In the genomic region with DNA sequence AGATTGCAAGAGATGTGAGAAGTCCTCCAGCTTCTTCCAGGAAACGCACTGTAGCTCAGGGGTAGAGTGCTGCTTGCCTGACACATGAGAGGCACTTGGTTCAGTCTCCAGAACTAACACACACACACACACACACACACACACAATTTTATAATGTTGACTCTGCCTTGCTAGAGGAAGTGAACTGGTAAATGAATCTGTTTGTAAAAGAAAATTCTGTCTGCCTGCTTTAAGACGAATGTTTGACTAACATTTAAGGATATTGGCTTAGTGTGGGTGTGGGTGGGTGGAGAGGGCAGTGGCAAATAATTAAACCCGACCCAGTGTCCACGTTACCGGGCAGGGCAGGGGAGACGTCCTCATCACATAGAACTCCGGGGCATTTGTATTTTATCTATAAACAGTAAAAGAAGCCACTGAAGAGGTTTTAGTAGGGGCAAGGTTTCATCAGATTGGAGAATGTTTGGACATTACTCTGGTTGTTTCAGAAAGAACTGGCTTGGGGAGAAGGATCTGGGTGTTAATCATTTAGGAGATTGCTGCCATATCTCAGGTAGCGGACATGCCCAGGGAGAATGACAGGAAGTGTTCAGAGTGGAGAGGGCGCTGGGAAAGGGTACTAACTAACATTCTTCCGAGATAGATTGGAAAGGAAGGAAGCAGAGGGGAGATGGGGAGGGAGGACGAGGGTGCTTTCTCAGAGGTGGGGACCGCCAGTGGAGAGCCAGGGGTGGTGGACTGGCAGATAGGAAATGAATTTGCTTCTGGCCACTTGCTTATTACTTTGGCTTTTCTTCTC, we compare ENCODE assay signal across 11 mouse cellular contexts. TPM values are rescaled to one million over a fixed set of nuclear protein-coding genes. Genes with fewer than 3 reads are reported as not detected.
DNase-seq lines count a peak whose midpoint lies in the region; ATAC-seq and TF ChIP-seq lines count a peak whose summit lies in the region.
"Had no signal": no experiment of that assay in that cellular context is flagged by ENCODE, and none has a peak within 500 bp of the region (broad histone marks: within the 10 kb centered on the region; RNA-seq: fewer than 3 reads in every experiment).

No protein-coding gene starts in this region.

- H3K9me3 ChIP-seq in heart, embryonic 11.5 days (replicated peaks; ENCODE audit: control insufficient read depth, low read length), result no peaks in the 10 kb centered on the region
- no peaks in the 10 kb centered on the region for H3K9me3 ChIP-seq in lung, postnatal 0 days (ENCODE audit: low read length)
- H3K9me3 ChIP-seq in midbrain, embryonic 13.5 days, result no peaks in the 10 kb centered on the region
- H3K9me3 ChIP-seq: embryonic facial prominence, embryonic 15.5 days had no signal

- DNase-seq in heart, postnatal 14 days, result no peak
- peak; percentile 28 for DNase-seq in MN1 (ENCODE audit: low spot score)
- peak; percentile 62 for DNase-seq in kidney, postnatal 14 days
- DNase-seq in lung, postnatal 0 days (ENCODE audit: low spot score), result peak; percentile 89
- no peak for DNase-seq in right cerebral cortex, adult 2 months (ENCODE audit: low spot score in 2 of 2)
- DNase-seq in layer of hippocampus, adult 2 months (ENCODE audit: low spot score in 2 of 2), result no peak
- DNase-seq: cerebellum, postnatal 36 days had no signal

- TF ChIP-seq CTCF in lung, postnatal 0 days (IDR thresholded peaks at IDR 0.05), result no peak
- TF ChIP-seq CTCF in layer of hippocampus, adult 2 months (conservative IDR thresholded peaks at IDR 0.05), result no peak

- peak overlapping the region; percentile 22 for H3K4me2 ChIP-seq in heart, embryonic 11.5 days
- peak overlapping the region; percentile 15; the same call in 1 of the 2 replicates for H3K4me2 ChIP-seq in lung, postnatal 0 days (replicated peaks; ENCODE audit: low read depth, low read length)
- no peak overlapping the region for H3K4me2 ChIP-seq in midbrain, embryonic 13.5 days (replicated peaks)
- H3K4me2 ChIP-seq: embryonic facial prominence, embryonic 15.5 days had no signal

- no peak for ATAC-seq in heart, embryonic 11.5 days (replicated peaks; ENCODE audit: insufficient number of reproducible peaks, low FRiP score, low TSS enrichment)
- peak; percentile 76 for ATAC-seq in lung, postnatal 0 days
- no peak for ATAC-seq in midbrain, embryonic 13.5 days
- ATAC-seq: hindbrain, postnatal 0 days had no signal

- peak overlapping the region; percentile 29; the same call in 1 of the 2 replicates for H3K27ac ChIP-seq in heart, embryonic 11.5 days (ENCODE audit: low read depth, low read length)
- peak overlapping the region; percentile 58 for H3K27ac ChIP-seq in lung, postnatal 0 days (ENCODE audit: low read length)
- no peak overlapping the region for H3K27ac ChIP-seq in layer of hippocampus, adult 2 months
- no peak overlapping the region for H3K27ac ChIP-seq in midbrain, embryonic 13.5 days
- H3K27ac ChIP-seq: embryonic facial prominence, embryonic 15.5 days; hindbrain, postnatal 0 days had no signal

- no peaks in the 10 kb centered on the region for H3K36me3 ChIP-seq in heart, embryonic 11.5 days (ENCODE audit: control insufficient read depth, insufficient read depth, low read length)
- H3K36me3 ChIP-seq in lung, postnatal 0 days (ENCODE audit: insufficient read depth, low read length), result no peaks in the 10 kb centered on the region
- H3K36me3 ChIP-seq in midbrain, embryonic 13.5 days, result no peaks in the 10 kb centered on the region

- peaks cover 15% of the 10 kb centered on the region for H3K4me1 ChIP-seq in heart, embryonic 11.5 days (ENCODE audit: control insufficient read depth, insufficient read depth, low read length)
- H3K4me1 ChIP-seq in lung, postnatal 0 days (ENCODE audit: insufficient read depth, low read depth, low read length), result peaks cover 17% of the 10 kb centered on the region
- H3K4me1 ChIP-seq in midbrain, embryonic 13.5 days (replicated peaks), result peaks cover 20% of the 10 kb centered on the region

- peak; percentile 72 for TF ChIP-seq EP300 in lung, postnatal 0 days (IDR thresholded peaks at IDR 0.05)

- H3K27me3 ChIP-seq in heart, embryonic 11.5 days (ENCODE audit: control insufficient read depth, insufficient read depth, low read length), result no peaks in the 10 kb centered on the region
- H3K27me3 ChIP-seq in lung, postnatal 0 days (replicated peaks; ENCODE audit: insufficient read depth, low read length), result no peaks in the 10 kb centered on the region
- no peaks in the 10 kb centered on the region for H3K27me3 ChIP-seq in midbrain, embryonic 13.5 days
- H3K27me3 ChIP-seq: embryonic facial prominence, embryonic 15.5 days had no signal

- no peak overlapping the region for H3K9ac ChIP-seq in heart, embryonic 11.5 days (ENCODE audit: low read depth, low read length)
- no peak overlapping the region for H3K9ac ChIP-seq in lung, postnatal 0 days (replicated peaks; ENCODE audit: low read depth)
- no peak overlapping the region for H3K9ac ChIP-seq in midbrain, embryonic 13.5 days (replicated peaks)
- H3K9ac ChIP-seq: embryonic facial prominence, embryonic 15.5 days had no signal

- no peak overlapping the region for H3K4me3 ChIP-seq in heart, embryonic 11.5 days (ENCODE audit: low read depth, low read length)
- no peak overlapping the region for H3K4me3 ChIP-seq in lung, postnatal 0 days (ENCODE audit: low read depth, low read length)
- H3K4me3 ChIP-seq in layer of hippocampus, adult 2 months, result no peak overlapping the region
- H3K4me3 ChIP-seq in midbrain, embryonic 13.5 days (replicated peaks), result no peak overlapping the region
- H3K4me3 ChIP-seq: embryonic facial prominence, embryonic 15.5 days had no signal

- intact Hi-C loops in heart, postnatal 14 days (cut with DNase I), result no loop called here

- WGBS in heart, embryonic 11.5 days (ENCODE audit: insufficient replicate concordance), result 35% methylated on average over 12 of the region's 12 CpGs
- WGBS in lung, postnatal 0 days, result 22% methylated on average over 12 of the region's 12 CpGs
- WGBS in midbrain, embryonic 13.5 days, result 67% methylated on average over 12 of the region's 12 CpGs

RNA-seq across cellular contexts. Expression of a gene that starts 3.1 kb away (rescaled TPM):
- 25.3 and 31.0 TPM in 2 replicates for polyA plus RNA-seq in heart, embryonic 11.5 days (2014; fragmentation: Nextera tagmentation; extraction: Ambion mirVana)
- 10 to 100 TPM; 46.4 to 47.6 TPM for total RNA-seq in heart, postnatal 14 days (2021)
- polyA plus RNA-seq in lung, postnatal 0 days (2015; fragmentation: Nextera tagmentation; extraction: Ambion mirVana), result 120 and 155 TPM in 2 replicates
- 10 to 100 TPM; 87.9 to 88.2 TPM for total RNA-seq in layer of hippocampus, adult 2 months (2021)
- 39.6 and 41.2 TPM in 2 replicates for polyA plus RNA-seq in midbrain, embryonic 13.5 days (2015; fragmentation: Nextera tagmentation; extraction: Ambion mirVana)

RNA-seq across cellular contexts. Expression of a gene that starts 21.7 kb away (rescaled TPM):
- 13.9 and 16.2 TPM in 2 replicates for polyA plus RNA-seq in heart, embryonic 11.5 days (2014; fragmentation: Nextera tagmentation; extraction: Ambion mirVana)
- total RNA-seq in heart, postnatal 14 days (2021), result 100 to 1,000 TPM; 164 to 166 TPM
- polyA plus RNA-seq in lung, postnatal 0 days (2015; fragmentation: Nextera tagmentation; extraction: Ambion mirVana), result 38.9 and 42.7 TPM in 2 replicates
- 10 to 100 TPM; 54.3 to 58.3 TPM for total RNA-seq in layer of hippocampus, adult 2 months (2021)
- polyA plus RNA-seq in midbrain, embryonic 13.5 days (2015; fragmentation: Nextera tagmentation; extraction: Ambion mirVana), result 5.0 and 6.2 TPM in 2 replicates

RNA-seq across cellular contexts. Expression of a gene that starts 21.7 kb away (rescaled TPM):
- polyA plus RNA-seq in heart, embryonic 11.5 days (2014; fragmentation: Nextera tagmentation; extraction: Ambion mirVana), result 10.5 and 12.1 TPM in 2 replicates
- total RNA-seq in heart, postnatal 14 days (2021), result 10 to 100 TPM; 16.7 to 19.2 TPM
- 15.9 and 19.7 TPM in 2 replicates for polyA plus RNA-seq in lung, postnatal 0 days (2015; fragmentation: Nextera tagmentation; extraction: Ambion mirVana)
- total RNA-seq in layer of hippocampus, adult 2 months (2021), result 10 to 100 TPM; 25.4 to 25.8 TPM
- 15.7 and 16.5 TPM in 2 replicates for polyA plus RNA-seq in midbrain, embryonic 13.5 days (2015; fragmentation: Nextera tagmentation; extraction: Ambion mirVana)

Comparison
In these comparisons a context has a peak if more than half of its experiments do, and no peak if none do; other contexts are left out.
1. H3K27ac ChIP-seq: peak in heart, embryonic 11.5 days (single experiment) and lung, postnatal 0 days (single experiment); none in layer of hippocampus, adult 2 months (single experiment) and midbrain, embryonic 13.5 days (single experiment).
2. DNase-seq: peak in MN1 (single experiment), kidney, postnatal 14 days (single experiment) and lung, postnatal 0 days (single experiment); none in heart, postnatal 14 days (0 of 2), right cerebral cortex, adult 2 months (0 of 2) and layer of hippocampus, adult 2 months (0 of 2).